Mouse (Mus musculus) myocyte (in vitro differentiated cells): ENCODE results near the gene Tmem201. TPM values are rescaled to one million over a fixed set of nuclear protein-coding genes. Genes with fewer than 3 reads are reported as not detected.
A peak's percentile ranks its signal among the peaks of the same experiment; 100 is the strongest.

Experiments
- H3K27me3 ChIP-seq: one replicate; pipeline ENCODE4 v1.6.1; 2011; ENCODE audit not compliant: control insufficient read depth, insufficient read depth, insufficient read length
- H3K36me3 ChIP-seq: one replicate; pipeline ENCODE4 v1.6.1; 2011; ENCODE audit not compliant: control insufficient read depth, insufficient read depth
- H3K4me2 ChIP-seq: one replicate; pipeline ENCODE4 v1.6.1; 2011; ENCODE audit warnings: low read depth, control low read depth
- H3K4me3 ChIP-seq: one replicate; pipeline ENCODE4 v1.5.1; 2011; ENCODE audit warnings: mild to moderate bottlenecking, control low read depth, moderate library complexity
- H3K79me2 ChIP-seq: one replicate; pipeline ENCODE4 v1.6.1; 2011; ENCODE audit not compliant: control insufficient read depth, insufficient read depth
- H3ac ChIP-seq: one replicate; pipeline ENCODE4 v1.6.1; 2011; ENCODE audit not compliant: control insufficient read depth, insufficient read length
- CEBPB ChIP-seq: IDR thresholded peaks from 2 replicates; pipeline ENCODE4 v1.6.1; 2011; ENCODE audit warnings: mild to moderate bottlenecking, moderate library complexity; ENCODE audit not compliant: poor library complexity, insufficient read depth, severe bottlenecking
- E2F4 ChIP-seq: IDR thresholded peaks from one replicate; pipeline ENCODE4 v1.6.1; 2011; ENCODE audit warnings: mild to moderate bottlenecking, control low read depth, moderate library complexity; ENCODE audit not compliant: insufficient read depth
- MAX ChIP-seq: IDR thresholded peaks from one replicate; pipeline ENCODE4 v1.6.1; 2011; ENCODE audit warnings: low read depth, mild to moderate bottlenecking, control low read depth
- MYOD1 ChIP-seq, 3 experiments: IDR thresholded peaks; one replicate each; pipeline ENCODE4 v1.6.1; 2011; ENCODE audit warnings: control low read depth in 2 of 3, low read depth in 2 of 3, mild to moderate bottlenecking in 2 of 3, moderate library complexity in 1 of 3; ENCODE audit not compliant: insufficient read length in 2 of 3, control insufficient read depth in 1 of 3
- MYOG ChIP-seq, 3 experiments: IDR thresholded peaks; one replicate each; pipeline ENCODE4 v1.6.1; 2011; ENCODE audit warnings: control low read depth in 2 of 3, low read depth in 2 of 3, mild to moderate bottlenecking in 2 of 3; ENCODE audit not compliant: insufficient read length in 2 of 3, control insufficient read depth in 1 of 3, insufficient read depth in 1 of 3
- POLR2A ChIP-seq: IDR thresholded peaks from one replicate; pipeline ENCODE4 v1.6.1; 2011; ENCODE audit warnings: low read depth, mild to moderate bottlenecking, control low read depth, moderate library complexity; ENCODE audit not compliant: insufficient read length
- POLR2AphosphoS2 ChIP-seq: IDR thresholded peaks from one replicate; pipeline ENCODE4 v1.6.1; 2011; ENCODE audit warnings: low read depth, control low read depth; ENCODE audit not compliant: insufficient read length
- REST ChIP-seq: IDR thresholded peaks from one replicate; pipeline ENCODE4 v1.6.1; 2011; ENCODE audit warnings: mild to moderate bottlenecking, control low read depth, moderate library complexity; ENCODE audit not compliant: insufficient read depth, insufficient read length
- SRF ChIP-seq: IDR thresholded peaks from one replicate; pipeline ENCODE4 v1.6.1; 2011; ENCODE audit warnings: low read depth; ENCODE audit not compliant: control insufficient read depth, insufficient read length
- TCF12 ChIP-seq: IDR thresholded peaks from one replicate; pipeline ENCODE4 v1.6.1; 2011; ENCODE audit warnings: mild to moderate bottlenecking, control low read depth; ENCODE audit not compliant: poor library complexity, insufficient read depth, severe bottlenecking
- TCF3 ChIP-seq: IDR thresholded peaks from one replicate; pipeline ENCODE4 v1.6.1; 2011; ENCODE audit warnings: low read depth, control low read depth; ENCODE audit not compliant: insufficient read length
- USF1 ChIP-seq: IDR thresholded peaks from one replicate; pipeline ENCODE4 v1.6.1; 2011; ENCODE audit warnings: low read depth, mild to moderate bottlenecking, control low read depth, moderate library complexity
- polyA plus RNA-seq: library from polyadenylated mRNA; unstranded; fragments of >200 nt; fragmentation: generic; extraction: Trizol; gene quantifications from one replicate; pipeline ENCODE4 v1.2.1, GENCODE M21; 2012; ENCODE audit warnings: missing spikeins

Tmem201 gene
- polyA plus RNA-seq, 1 experiment: 31.1 TPM

- Histone ChIP-seq H3K27me3 (no peaks in the 10 kb centered on the region), H3K4me2 (no peak overlapping the region), H3K36me3 (no peaks in the 10 kb centered on the region), H3ac (no peak overlapping the region), H3K79me2 (no peaks in the 10 kb centered on the region), H3K4me3 (no peak overlapping the region)
- TF ChIP-seq TCF12: no peak
- TF ChIP-seq SRF: no peak
- TF ChIP-seq MAX: no peak
- TF ChIP-seq MYOG (IDR thresholded peaks at IDR 0.05; ENCODE audit: control insufficient read depth in 1 of 3, insufficient read depth in 1 of 3, insufficient read length in 2 of 3, low read depth in 2 of 3): no peak
- no peak for TF ChIP-seq REST
- TF ChIP-seq USF1: no peak
- TF ChIP-seq E2F4: no peak
- TF ChIP-seq TCF3: no peak
These were observed 36.2 kb downstream of the Tmem201 start for GRCm38 (mm10) chr4:149701426-149702209.

- H3K79me2 ChIP-seq: no peaks in the 10 kb centered on the region
- H3K4me3 ChIP-seq: no peak overlapping the region
- no peaks in the 10 kb centered on the region for H3K27me3 ChIP-seq
- no peak for TF ChIP-seq POLR2AphosphoS2
- TF ChIP-seq USF1: no peak
- no peak for TF ChIP-seq TCF3
- no peak for TF ChIP-seq E2F4
- no peak for TF ChIP-seq MAX
- no peak for TF ChIP-seq SRF
- no peak for TF ChIP-seq CEBPB
- no peak for TF ChIP-seq TCF12
- TF ChIP-seq MYOG (IDR thresholded peaks at IDR 0.05; ENCODE audit: control insufficient read depth in 1 of 3, insufficient read depth in 1 of 3, insufficient read length in 2 of 3, low read depth in 2 of 3): no peak
- TF ChIP-seq REST: no peak
- no peak for TF ChIP-seq POLR2A
- TF ChIP-seq MYOD1 (IDR thresholded peaks at IDR 0.05; ENCODE audit: control insufficient read depth in 1 of 3, insufficient read length in 2 of 3, low read depth in 2 of 3): no peak
- no peaks in the 10 kb centered on the region for H3K36me3 ChIP-seq
- no peak overlapping the region for H3K4me2 ChIP-seq
- H3ac ChIP-seq: no peak overlapping the region
These were observed 37.9 kb downstream of the Tmem201 start for GRCm38 (mm10) chr4:149699953-149700352.

DNA sequence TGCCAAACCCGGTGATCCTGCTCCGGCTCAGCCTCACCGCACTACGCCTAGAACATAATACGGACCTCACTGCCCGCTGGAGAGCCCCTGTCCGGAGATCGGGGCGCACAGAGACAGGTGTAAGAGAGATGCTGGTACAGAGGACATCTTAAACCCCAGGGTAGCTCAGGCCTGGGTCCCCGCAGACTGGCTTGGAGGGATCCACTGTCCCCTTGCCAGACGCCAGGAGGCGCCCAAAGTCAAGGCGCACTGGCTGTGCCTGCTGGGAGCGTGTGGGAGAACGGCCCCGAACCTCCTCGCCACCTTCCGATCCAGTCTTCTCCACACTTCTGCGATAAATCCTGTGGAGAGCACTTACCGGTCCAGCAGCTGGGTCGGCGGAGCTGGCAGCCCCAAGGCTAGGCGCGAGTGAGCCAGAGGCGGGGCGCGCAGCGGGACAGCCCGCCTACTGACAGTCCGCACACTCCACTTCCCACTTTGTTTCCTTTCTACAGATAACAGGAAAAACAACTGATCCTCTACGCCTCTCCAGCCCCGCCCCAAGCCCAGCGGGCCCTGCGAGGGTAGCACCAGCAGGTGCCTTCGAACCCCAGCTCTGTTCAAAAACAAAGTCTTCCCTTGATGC lies 39.5 kb downstream of the Tmem201 start:
- Histone ChIP-seq H3K79me2 (no peaks in the 10 kb centered on the region), H3K27me3 (no peaks in the 10 kb centered on the region), H3ac (no peak overlapping the region), H3K4me3 (no peak overlapping the region), H3K36me3 (no peaks in the 10 kb centered on the region), H3K4me2 (peak overlapping the region; percentile 63)
- TF ChIP-seq MYOG (IDR thresholded peaks at IDR 0.05; ENCODE audit: control insufficient read depth in 1 of 3, insufficient read depth in 1 of 3, insufficient read length in 2 of 3, low read depth in 2 of 3) (no peak), MYOD1 (IDR thresholded peaks at IDR 0.05; ENCODE audit: control insufficient read depth in 1 of 3, insufficient read length in 2 of 3, low read depth in 2 of 3) (no peak), POLR2A (no peak), POLR2AphosphoS2 (no peak), TCF3 (no peak), USF1 (no peak), SRF (no peak), REST (no peak), E2F4 (no peak)

- no peaks in the 10 kb centered on the region for H3K27me3 ChIP-seq
These were observed 40.2 kb downstream of the Tmem201 start for GRCm38 (mm10) chr4:149697506-149698196.

More at GRCm38 (mm10) chr4:149697506-149698196, 40.2 kb downstream of the Tmem201 start:
- TF ChIP-seq SRF (no peak), MYOG (IDR thresholded peaks at IDR 0.05; ENCODE audit: control insufficient read depth in 1 of 3, insufficient read depth in 1 of 3, insufficient read length in 2 of 3, low read depth in 2 of 3) (no peak)
- Histone ChIP-seq H3K36me3 (no peaks in the 10 kb centered on the region), H3ac (no peak overlapping the region), H3K4me2 (peak overlapping the region; percentile 63), H3K79me2 (no peaks in the 10 kb centered on the region), H3K4me3 (no peak overlapping the region)
